Mouse (Mus musculus) frontal cortex, adult 2 months (tissue): ENCODE results near the gene Fgfr2. TPM values are rescaled to one million over a fixed set of nuclear protein-coding genes. Genes with fewer than 3 reads are reported as not detected.

ENCODE experiments used
- DNase-seq, 2 experiments: peaks; one replicate each; pipeline ENCODE4 v3.0.0; 2022; ENCODE audit warnings: low spot score in 1 of 2; ENCODE audit errors: extremely low spot score in 1 of 2
- polyA plus RNA-seq: library from polyadenylated mRNA; depleted of rRNA; stranded (reverse); fragments of >200 nt; gene quantifications from 2 replicates; pipeline ENCODE4 v1.2.3, GENCODE M21; 2012

Fgfr2 gene
- polyA plus RNA-seq, 1 experiment: 69.6 TPM

DNA sequence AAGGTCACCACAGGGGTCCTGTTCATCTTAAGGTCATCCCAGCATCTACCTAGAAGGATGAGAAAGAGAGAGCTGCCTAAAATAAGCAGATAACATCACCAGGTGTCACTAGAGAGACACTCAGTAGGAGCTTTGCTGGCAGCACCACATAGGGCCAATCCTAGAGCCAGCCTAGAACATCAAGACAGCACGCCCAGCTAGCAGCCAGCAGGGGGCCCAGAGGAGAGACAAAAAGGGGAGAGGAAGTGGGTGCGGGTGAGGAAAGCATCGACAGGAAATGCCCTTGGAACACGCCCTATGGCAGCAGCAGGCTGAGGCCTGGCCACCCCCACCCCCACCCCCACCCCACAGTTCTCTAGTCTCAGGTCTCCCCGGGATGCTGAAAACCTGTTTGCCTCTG, 388.0 kb downstream of the Fgfr2 start:
- no peak for DNase-seq

DNA sequence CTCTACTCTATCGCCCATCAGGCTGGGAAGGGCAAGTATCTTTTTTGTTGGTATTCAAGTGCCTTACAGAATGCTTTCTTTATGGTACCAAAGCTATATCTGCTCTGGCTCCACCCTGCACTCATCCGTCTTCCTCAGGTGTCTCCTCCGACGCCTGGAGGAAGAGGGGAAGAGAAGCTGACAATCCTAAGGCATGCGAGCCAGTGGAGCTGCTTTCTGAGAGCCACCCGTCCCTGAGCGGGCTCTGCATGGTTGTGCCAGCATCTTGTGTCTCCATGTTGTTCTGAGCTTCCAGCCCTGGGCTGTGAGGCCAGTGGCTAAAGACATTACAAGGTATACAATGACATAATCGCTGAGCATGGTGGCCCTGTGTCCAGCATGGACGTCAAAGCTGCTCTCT, 388.9 kb downstream of the Fgfr2 start:
- DNase-seq: no peak

DNA sequence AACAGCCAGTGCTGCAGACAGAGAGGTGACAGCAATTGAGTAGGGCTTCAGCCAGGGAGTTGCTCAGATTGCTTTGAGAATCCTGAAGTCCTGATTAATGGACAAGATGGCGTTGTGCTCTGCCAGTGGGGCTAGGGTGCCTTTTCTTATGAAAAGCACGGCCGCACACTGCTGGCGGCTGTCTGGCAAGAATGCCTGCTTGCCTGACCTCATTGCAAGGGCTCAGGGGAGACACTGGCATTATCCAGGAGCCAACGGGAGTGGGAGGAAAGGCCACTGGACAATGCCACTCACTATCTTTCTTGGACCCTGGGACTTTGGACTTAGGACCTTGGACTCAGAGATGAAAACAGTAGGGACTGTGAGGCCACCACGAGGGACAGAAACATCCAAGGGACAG, 389.6 kb downstream of the Fgfr2 start:
- DNase-seq: no peak

DNA sequence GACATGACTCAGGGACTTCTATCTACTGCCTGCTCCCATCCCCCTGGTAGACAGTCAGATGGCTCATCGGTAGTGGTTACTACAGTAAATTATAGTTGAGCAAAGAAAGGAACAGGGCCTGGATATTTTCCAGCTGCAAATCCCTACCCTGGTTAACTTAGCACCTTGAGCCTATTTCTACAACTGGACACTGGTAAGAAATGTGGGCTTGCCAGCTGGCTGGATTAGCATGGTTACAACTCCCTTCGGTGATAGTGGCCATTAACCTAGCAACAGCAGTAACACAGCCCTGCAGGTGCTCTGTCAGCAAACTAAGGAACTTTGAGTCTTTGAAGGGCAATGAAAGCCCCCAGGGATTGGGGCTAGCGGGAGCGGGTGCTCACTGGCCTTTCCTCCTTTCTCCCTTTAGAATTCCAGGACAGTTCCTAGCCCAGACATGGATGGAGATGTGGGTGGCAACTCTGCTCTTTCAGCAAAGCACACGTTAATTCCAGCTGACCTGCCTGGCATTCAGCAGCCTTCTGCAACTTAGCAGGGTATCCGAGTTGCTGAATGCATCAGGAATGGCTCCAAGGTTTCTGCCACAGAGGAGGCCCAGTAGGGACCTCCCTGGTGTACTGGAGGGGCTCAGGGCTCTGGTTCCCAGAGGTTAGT, 390.9 kb downstream of the Fgfr2 start:
- DNase-seq: no peak

DNA sequence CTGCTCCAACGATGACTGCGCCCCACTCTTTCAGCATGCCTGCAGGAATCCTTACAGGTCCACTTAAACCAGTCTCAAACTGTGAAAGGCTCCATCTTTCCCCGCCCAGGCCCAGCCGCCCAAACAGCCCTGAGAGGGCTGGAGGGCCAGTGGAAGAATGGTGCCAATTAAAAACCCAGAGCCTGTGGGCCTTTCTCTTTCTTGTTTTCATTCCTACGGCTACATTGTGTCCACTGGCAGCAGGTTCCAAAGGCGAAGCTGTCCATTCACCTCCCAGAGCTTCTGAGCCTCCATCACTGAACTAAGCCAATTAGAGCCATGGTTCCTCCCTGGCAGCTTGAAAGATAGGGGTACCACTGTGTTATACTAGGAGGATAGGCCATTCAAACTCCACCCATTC, 391.6 kb downstream of the Fgfr2 start:
- DNase-seq: no peak

DNA sequence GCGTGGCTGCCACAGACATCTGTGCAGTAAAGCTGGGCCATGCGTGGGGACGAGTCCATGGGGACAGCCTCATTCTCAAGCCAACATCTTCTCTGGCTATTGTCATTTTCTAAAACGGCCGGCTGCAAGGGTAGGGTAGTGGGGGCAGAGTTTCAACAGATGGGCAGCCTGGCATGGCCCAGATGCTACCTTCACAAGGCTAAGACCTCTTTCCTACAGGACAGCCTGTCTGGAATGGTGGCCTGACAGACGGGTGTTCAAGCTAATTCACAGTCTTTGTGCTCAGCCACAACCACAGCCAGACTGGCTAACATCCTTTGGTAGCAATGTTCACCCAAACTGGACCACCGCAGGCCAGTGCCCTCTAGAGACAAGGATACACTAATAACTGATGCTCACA, 392.6 kb downstream of the Fgfr2 start:
- no peak for DNase-seq

DNA sequence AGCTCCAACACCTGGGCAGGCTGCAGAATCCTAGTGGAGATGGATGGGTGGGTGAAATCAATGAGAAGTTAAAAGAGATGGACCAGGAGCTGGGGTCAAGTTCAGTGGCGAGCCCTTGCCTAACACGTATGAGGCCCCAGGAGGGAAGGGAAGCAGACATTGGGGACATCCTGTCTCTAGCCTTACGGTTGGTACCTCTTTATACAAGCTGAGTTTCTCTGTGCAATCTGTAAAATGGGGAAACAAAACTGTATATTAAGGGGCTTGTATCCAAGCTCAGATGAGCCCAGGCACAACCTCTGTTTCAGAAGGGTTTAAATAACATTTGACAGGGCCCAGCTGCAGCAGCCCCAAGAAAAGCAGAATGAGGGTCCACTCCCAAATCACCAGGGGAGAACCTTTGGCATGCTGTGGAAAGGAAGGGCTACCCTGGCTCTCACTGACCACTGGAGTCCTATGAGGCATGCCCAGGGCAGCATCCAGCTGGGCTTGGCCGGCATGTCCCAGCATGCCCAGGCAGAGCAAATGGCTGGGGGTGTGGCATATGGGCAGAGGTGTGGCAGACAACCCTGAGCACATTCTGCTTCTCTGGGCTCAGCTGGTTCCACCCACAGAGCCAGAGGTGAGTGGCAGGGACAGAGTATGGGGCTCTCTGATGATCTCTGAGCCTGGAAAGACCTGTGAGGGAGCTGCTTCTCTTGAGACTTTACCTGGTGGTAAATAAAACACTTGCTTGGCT, 393.9 kb downstream of the Fgfr2 start:
- DNase-seq: no peak

DNA sequence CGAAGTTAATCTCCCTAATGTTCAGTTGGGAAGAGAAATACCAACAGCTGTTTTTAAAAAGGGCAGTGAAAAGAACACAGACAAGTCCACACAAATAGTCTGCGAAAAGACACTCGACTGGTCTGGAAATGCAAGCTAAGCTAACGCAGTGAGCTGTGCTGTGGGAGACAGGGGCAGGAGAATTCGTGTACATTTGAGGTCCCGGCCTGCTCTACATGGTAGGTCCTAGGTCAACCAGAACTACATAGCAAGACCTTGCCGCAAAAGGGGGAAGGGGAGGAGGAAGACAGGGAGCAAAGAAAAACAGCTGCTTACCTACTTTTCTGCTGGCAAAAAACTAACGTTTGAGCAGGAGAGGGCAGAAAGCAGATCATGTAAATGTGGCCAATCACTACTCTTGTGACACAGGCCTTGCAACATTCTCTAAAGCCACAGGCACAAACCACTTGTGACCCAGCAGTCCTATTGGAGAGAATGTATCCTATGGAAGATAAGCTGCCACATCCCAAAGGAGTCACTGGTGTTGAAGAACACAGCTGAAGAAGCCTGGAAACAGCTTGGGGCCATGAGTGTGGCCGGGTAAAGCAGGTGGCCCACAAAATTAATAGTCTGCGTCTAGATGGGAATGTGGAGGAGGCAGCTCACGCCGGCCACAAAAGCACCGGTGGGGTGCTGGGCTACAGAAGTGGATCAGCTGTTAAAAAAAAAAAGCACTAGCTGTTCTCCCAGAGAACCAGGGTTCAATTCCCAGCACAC, 396.9 kb downstream of the Fgfr2 start:
- no peak for DNase-seq

DNA sequence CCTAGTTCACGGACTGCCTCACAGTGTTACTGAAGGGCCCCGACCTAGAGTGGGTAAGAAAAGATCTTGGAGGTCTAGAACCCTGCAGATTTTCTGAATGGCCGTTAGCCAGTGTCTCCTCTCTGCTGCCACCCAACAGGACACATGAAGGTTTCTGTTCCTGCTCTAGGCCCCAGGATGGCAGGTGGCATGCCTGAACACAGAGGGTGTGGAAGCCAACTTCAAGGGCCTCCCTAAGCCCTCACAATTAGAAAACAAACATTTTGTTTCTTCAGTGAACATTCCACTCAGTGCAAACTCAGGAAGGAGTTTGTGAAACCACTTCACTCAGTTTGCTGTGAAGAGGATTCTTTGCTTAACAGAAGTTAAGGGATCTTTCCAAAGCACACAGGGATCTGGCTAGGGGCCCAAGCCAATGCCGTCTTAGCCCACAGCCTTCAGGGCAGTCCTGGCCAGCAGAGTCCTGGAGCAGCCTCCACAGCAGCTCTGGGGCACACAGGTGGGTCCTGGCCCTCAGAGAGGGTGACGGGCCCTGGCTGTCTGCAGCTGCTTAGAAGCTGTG, 398.6 kb downstream of the Fgfr2 start:
- no peak for DNase-seq

DNA sequence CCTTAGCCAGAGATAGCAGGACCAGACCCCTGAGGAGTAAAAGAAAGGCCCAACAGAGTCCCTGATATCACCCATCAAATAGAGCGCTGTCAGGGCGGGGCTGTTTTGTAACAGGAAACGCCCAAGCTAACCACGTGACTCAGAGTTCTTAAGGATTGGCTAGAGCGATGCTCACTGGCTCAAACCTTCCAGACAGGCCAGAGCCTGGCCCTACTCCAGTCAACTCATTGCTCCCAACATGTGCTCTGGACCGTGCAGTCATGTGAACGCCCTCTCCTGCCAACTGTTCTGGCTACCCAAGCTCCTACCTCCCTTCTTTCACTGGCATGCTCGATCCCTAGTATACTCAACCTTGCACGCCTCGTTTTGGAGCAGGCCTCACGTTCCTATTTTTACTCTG, 399.2 kb downstream of the Fgfr2 start:
- DNase-seq: peak in 1 of 2 experiments; percentile 57

DNA sequence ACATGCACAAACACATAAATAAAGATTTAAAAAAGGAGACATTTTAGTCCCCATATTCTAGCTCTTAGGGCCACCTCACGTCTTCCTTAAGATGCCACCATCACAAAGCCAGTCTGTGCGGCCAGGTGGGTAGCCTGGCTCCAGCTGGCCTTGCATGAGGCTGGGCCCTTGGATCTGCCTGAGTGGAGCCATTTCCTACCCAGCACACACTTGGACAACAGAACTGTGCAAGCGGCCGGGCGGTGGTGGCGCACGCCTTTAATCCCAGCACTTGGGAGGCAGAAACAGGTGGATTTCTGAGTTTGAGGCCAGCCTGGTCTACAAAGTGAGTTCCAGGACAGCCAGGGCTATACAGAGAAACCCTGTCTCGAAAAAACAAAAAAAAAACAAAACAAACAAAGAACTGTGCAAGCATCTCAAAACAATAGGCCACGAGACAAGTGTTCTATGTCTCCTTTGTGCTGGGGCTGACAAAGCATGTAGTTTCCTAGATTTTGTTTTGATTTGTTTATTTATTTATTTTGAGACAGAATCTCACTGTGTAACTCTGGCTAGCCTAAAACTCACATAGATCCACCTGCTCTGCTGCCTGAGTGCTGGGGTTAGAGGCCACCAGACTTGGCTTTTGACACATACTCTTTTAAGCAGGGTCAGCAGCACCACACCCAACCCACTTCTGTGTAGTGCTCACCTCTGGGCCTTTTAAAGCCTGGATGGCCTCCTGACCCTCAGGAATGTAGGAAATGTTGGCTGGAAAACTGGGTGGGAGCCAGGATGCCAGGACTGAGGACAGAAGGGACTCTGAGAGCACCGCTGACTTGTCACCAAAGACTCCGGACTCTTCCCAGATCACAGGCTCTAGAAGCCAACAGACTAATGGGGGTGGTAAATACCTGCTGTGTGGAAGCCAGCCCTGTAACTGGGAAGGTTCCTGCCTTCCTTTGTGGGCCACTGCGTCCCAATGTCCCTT, 400.5 kb downstream of the Fgfr2 start:
- DNase-seq: no peak

DNA sequence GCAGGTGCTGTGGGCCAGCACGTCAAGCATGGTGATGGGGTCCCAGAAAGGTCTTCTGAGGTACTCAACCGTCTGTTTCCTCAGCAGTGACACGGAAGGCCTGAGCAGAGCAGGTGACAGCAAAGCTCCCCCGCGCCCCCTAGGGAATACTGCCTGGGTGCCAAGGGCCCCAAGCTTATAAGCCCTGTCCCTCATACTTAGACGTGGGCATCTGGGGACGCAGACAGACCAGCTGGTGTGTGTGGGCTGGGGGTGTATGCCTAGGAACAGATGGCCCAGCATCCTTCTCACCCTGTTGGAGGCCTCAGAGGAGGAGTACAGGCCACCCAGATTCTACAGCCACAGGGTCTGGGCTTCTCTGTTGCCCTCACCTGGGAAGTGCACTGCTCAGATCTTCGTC, 402.6 kb downstream of the Fgfr2 start:
- peak in 1 of 2 experiments; percentile 67 for DNase-seq

DNA sequence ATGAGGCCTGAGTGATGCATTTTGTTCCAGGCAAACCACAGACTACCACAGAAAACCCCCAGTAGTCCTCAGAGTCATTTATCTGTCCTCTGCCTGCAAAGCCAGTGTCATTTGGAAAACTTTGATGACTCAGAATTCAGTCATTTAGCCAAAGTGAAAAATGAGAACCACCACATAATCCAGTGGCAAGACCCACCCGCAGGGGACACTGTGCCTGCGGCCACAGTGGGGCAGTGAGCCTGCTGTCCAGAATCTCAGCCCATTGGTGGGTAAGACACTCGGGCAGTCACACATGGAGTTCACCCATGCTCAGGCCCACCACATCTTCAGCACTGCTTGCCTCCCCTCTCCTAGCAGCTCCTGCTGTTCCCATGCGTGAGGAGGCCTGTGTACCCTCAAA, 403.6 kb downstream of the Fgfr2 start:
- no peak for DNase-seq

DNA sequence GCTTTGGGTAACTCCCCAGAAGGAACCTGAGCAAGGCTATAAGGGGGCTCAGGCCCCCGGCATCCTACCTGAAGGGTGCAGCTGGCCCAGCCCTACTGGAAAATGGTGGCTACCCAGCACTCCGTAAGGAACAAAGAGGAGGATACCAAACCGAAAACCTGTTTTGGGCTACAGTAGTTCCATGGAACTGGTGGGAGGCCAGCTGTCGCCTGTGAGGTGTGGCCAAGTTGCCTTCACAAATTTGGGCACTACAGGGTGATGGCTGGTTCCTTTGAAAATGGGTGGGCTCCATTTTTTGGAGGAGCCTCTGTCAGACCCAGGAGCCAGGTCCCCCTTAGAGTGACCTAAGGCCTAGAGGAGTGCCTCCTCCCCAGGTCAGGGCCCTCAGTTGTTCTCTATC, 407.9 kb downstream of the Fgfr2 start:
- no peak for DNase-seq

DNA sequence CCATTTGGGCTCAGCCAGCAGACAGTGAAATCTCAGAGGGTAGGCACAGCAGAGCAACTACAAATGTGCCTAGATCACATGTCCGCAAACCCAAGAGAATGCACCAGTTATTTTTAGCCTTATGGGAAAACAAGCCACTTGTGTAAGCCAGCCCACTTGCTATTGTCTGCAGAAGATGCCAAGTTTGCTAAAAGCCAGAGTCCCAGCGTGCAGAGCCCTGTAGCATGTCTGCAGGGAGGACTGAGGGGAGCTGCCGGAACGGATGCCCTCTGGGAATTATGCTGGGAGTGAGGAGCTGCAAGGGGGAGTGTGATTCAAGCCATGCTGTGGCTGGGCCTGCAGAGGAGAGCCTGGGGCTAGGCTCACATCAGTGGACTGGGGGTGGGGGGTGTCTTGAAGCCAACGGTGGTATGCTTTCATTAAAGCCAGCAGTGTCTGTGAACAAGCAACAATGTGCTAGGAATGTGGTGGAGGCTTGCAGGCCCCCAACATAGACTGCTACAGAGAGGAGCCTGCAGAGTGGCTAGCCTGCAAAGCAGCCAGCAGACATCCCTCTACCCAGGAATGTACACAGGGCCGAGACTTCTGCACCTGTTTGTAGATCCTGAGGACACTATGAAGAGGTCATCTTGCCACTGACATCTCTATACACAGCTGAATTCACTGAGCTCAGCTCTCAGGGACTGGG, 408.8 kb downstream of the Fgfr2 start:
- DNase-seq: peak; percentile 66

DNA sequence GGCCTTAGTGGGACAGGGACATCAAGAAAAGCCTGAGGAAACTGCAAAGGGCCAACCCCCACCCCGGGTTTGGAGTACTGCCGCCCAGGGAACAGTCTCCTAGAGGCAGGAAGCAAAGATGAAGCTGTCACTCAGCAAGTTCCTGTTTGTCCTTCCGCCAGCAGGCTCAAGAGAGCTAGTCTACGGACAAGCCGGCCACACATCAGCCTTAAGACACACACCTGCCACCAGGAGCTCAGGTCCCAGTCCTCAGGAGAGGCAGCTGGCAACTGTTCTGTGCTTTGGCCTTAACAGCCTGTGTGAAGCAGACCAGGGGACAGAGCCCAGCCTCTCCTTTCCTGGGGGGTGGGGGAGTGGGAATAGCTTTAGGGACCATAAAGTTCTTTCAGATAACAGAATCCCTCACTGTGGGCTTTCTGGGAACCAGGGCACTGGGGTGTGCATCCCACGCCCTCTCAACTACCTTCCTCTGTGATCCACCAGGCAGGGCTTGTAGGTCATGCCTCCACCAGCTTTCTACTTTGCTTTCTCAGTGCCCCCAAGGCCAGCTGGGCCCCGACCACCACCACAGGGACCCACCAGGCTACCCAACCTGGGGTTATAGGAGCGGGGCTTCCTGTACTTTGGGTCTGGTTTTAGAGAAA, 409.5 kb downstream of the Fgfr2 start:
- no peak for DNase-seq

DNA sequence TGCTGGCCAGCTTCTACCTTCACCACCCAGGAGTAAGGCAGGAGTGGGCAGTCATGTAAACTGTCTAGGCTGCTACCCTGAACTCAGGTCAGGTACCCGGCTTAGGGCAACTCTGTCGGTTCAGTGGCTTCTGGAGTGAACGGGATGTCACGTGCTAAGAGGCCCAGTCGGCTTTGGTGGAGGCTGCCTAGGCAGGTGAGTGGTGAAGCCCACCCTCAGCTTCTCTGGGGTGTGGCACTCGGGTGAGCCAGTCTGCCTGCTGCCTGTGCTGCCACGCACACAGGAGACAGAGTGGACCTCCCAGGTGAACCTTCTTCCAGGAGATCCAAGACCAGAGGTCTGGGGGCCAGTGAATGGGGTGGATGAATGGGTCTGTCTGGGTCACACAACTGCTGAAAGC, 410.2 kb downstream of the Fgfr2 start:
- no peak for DNase-seq

DNA sequence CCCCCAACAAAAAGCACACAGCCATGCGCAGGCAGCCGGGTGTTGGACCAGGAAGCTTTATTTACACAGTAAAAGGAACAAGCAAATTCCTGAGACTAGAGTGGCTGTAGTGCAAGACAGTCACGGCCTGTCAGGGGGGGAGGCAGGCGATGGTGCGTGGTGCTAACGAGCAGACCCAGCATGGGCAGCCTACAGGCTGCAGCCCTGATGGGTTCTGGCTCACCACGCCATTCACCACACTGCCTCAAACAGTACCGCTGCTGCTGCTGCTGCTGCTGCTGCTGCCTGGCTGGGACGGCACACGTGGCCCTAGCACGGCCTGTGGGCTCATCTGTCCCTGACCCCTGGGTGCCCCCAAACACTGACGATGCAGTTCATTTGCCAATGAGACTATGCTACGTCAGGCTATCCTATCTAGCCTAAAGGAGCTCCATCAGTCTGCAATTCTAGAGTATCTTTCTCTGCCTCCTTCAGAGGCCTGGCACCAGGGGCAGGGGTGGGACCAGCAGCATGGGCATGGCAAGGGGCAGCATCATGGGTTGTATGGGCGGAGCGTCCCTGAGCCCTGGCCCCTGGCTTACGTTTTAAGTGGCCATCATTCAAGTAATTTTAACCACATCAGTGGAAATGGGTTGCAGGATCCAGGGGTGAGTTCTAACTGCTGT, 411.0 kb downstream of the Fgfr2 start:
- DNase-seq: no peak

DNA sequence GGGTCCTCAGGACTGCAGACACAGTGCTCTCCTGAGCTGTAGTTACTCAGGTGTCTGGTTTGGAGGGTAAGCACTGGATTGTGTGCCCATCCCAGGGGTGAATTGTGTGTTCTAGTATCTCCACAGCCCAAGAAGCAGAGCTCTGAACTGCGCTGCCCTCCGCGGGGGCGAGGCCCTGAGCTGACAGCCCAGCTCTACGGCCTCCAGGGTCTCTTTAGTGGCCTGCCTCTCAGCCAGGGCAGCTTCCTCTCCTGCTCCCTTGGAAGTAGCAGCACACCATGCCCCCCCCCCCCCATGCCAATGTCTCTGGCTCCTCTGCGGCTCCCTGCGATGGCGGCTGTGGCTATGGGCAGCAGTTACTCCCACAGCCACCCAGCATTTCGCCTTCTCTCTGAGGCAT, 411.6 kb downstream of the Fgfr2 start:
- DNase-seq: no peak
